Mouse (Mus musculus) MEL (cell line): ENCODE data around the gene Gmnc.

Source experiments
- CHD1 ChIP-seq: IDR thresholded peaks from 2 replicates; pipeline ENCODE4 v1.6.1; 2012; ENCODE audit warnings: low read depth, mild to moderate bottlenecking, inconsistent platforms, low read length, improper control_type of control experiment
- CHD2 ChIP-seq: IDR thresholded peaks from 2 replicates; pipeline ENCODE4 v1.6.1; 2011; ENCODE audit warnings: low read length, improper control_type of control experiment
- ETS1 ChIP-seq: IDR thresholded peaks from 2 replicates; pipeline ENCODE4 v1.6.1; 2012; ENCODE audit warnings: low read depth, mild to moderate bottlenecking, inconsistent platforms, low read length, improper control_type of control experiment, moderate library complexity
- HCFC1 ChIP-seq: IDR thresholded peaks from 2 replicates; pipeline ENCODE4 v1.6.1; 2012; ENCODE audit warnings: low read depth, mild to moderate bottlenecking, inconsistent platforms, low read length, improper control_type of control experiment, moderate library complexity
- MAX ChIP-seq: IDR thresholded peaks from 2 replicates; pipeline ENCODE4 v1.6.1; 2011; ENCODE audit warnings: low read length, improper control_type of control experiment
- MAZ ChIP-seq: IDR thresholded peaks from 2 replicates; pipeline ENCODE4 v1.6.1; 2012; ENCODE audit warnings: low read depth, mild to moderate bottlenecking, inconsistent platforms, low read length, improper control_type of control experiment
- POLR2A ChIP-seq, 2 experiments: IDR thresholded peaks; 2 replicates each; pipeline ENCODE4 v1.6.1; 2011 to 2012; ENCODE audit warnings: low read length in 2 of 2, mild to moderate bottlenecking in 2 of 2, control low read depth in 1 of 2, improper control_type of control experiment in 1 of 2, low read depth in 1 of 2, moderate library complexity in 1 of 2; ENCODE audit not compliant: control insufficient read depth in 1 of 2, insufficient read depth in 1 of 2, poor library complexity in 1 of 2
- ZKSCAN1 ChIP-seq: IDR thresholded peaks from 2 replicates; pipeline ENCODE4 v1.6.1; 2012; ENCODE audit warnings: low read depth, mild to moderate bottlenecking, inconsistent platforms, low read length, improper control_type of control experiment, moderate library complexity

DNA sequence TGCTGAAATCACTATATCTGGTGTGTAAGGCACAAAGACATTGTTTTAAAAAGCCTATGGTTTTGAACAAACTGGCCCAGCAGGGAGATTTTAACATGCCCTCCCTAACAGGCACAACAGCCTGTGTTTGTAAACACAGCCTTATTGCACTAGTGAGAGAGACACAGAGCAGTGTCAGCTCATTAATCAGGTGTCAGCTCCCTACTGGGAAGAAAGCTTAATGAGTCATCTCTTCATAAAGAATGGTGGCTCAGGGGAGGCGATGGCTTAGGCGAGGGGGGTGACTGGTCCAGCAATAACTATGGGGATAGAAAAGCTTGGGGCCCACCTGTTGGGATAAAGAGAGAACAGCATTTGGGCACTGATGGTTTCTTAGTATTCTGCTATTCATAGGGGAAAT lies 8.1 kb upstream of the Gmnc start:
- no peak for TF ChIP-seq CHD2
- no peak for TF ChIP-seq POLR2A (IDR thresholded peaks at IDR 0.05; ENCODE audit: control insufficient read depth in 1 of 2, insufficient read depth in 1 of 2, low read depth in 1 of 2, low read length in 2 of 2, poor library complexity in 1 of 2)
- no peak for TF ChIP-seq MAZ
- no peak for TF ChIP-seq HCFC1
- TF ChIP-seq ETS1: no peak
- no peak for TF ChIP-seq MAX
- TF ChIP-seq ZKSCAN1: no peak
- TF ChIP-seq CHD1: no peak
